Mouse (Mus musculus): ENCODE data around the gene Gm11565.
"Not testable (repeated sequence)": the region's sequence is repeated elsewhere in the genome, so short reads cannot be mapped to it uniquely, and the experiment has no call there.

DNA sequence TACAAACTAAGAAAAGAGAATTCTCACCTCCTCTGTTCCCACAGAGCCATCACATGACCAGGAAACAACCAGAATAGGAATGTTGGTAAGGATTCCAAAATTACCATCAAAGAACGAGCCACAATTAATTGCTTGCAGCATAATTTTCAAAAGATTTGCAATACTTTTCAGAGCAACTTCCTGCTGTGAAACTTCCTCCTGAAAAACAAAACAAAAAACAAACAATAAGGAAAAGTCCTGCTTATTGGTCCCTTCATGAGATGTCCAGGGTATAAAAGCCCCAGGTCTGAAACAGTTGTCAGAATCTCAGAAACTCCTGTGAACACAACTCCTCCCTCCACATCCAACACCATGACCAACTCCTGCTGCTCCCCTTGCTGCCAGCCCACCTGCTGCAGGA is 41.5 kb upstream of the Gm11565 start, which contains the start of gene Krtap9-1:
- not testable (repeated sequence) for TF ChIP-seq CTCF (IDR thresholded peaks at IDR 0.05; ENCODE audit: extremely low read depth, insufficient read depth, insufficient read length, insufficient replicate concordance); POLR2A (IDR thresholded peaks at IDR 0.05; ENCODE audit: low read depth, low read length)
